Mouse (Mus musculus) myocyte (in vitro differentiated cells): Measurements from ENCODE around the gene Gm29094.
"Not testable (repeated sequence)": the region's sequence is repeated elsewhere in the genome, so short reads cannot be mapped to it uniquely, and the experiment has no call there.

Experiments used
- MAX ChIP-seq: IDR thresholded peaks from one replicate; pipeline ENCODE4 v1.6.1; 2011; ENCODE audit warnings: low read depth, mild to moderate bottlenecking, control low read depth
- MYOD1 ChIP-seq, 3 experiments: IDR thresholded peaks; one replicate each; pipeline ENCODE4 v1.6.1; 2011; ENCODE audit warnings: control low read depth in 2 of 3, low read depth in 2 of 3, mild to moderate bottlenecking in 2 of 3, moderate library complexity in 1 of 3; ENCODE audit not compliant: insufficient read length in 2 of 3, control insufficient read depth in 1 of 3
- MYOG ChIP-seq, 3 experiments: IDR thresholded peaks; one replicate each; pipeline ENCODE4 v1.6.1; 2011; ENCODE audit warnings: control low read depth in 2 of 3, low read depth in 2 of 3, mild to moderate bottlenecking in 2 of 3; ENCODE audit not compliant: insufficient read length in 2 of 3, control insufficient read depth in 1 of 3, insufficient read depth in 1 of 3
- POLR2A ChIP-seq: IDR thresholded peaks from one replicate; pipeline ENCODE4 v1.6.1; 2011; ENCODE audit warnings: low read depth, mild to moderate bottlenecking, control low read depth, moderate library complexity; ENCODE audit not compliant: insufficient read length
- POLR2AphosphoS2 ChIP-seq: IDR thresholded peaks from one replicate; pipeline ENCODE4 v1.6.1; 2011; ENCODE audit warnings: low read depth, control low read depth; ENCODE audit not compliant: insufficient read length
- TCF3 ChIP-seq: IDR thresholded peaks from one replicate; pipeline ENCODE4 v1.6.1; 2011; ENCODE audit warnings: low read depth, control low read depth; ENCODE audit not compliant: insufficient read length
- USF1 ChIP-seq: IDR thresholded peaks from one replicate; pipeline ENCODE4 v1.6.1; 2011; ENCODE audit warnings: low read depth, mild to moderate bottlenecking, control low read depth, moderate library complexity

- not testable (repeated sequence) for TF ChIP-seq MYOD1 (IDR thresholded peaks at IDR 0.05; ENCODE audit: control insufficient read depth in 1 of 3, insufficient read length in 2 of 3, low read depth in 2 of 3); POLR2A; USF1; TCF3; MAX; MYOG (IDR thresholded peaks at IDR 0.05; ENCODE audit: control insufficient read depth in 1 of 3, insufficient read depth in 1 of 3, insufficient read length in 2 of 3, low read depth in 2 of 3); POLR2AphosphoS2
Observed at GRCm38 (mm10) chr9:89219668-89220067, 20.5 kb downstream of the Gm29094 start.
